11 mouse cellular contexts compared by ENCODE assay signal in the genomic region with DNA sequence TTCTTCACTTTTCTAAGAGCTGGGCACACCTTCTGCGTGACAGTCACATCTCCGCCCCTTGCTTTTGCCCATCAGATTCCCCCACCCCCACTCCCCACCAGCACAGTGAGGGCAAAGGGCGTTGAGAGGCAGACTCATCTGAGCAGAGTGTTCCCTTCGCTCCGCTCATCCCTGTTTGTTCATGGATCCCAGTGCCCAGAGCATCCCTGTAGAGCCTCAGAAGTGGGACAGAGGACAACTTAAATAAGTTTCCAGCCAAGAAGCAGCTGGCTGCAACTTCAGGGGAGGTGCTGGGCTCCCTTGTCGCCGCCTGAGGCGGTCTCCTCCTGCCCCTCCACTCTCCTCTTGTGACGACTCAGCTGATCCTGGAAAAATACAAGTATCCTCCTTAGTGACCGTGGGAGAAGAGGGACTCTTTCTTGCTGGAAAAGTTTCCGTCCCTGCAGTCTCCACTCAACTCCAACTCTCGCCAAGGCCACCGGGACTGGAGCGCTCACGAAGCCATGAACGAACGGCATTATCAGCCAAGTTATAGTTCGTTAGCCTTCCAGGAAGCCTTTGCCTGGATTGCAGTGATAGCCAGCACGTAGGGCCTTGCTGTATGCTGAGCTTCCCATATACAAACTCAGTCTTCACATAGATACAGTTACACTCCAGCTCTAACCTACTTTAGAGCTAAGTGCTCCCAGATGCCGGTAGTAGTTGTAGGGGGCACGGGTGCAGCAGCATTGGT.
DNase-seq lines count a peak whose midpoint lies in the region; ATAC-seq and TF ChIP-seq lines count a peak whose summit lies in the region.
"Had no signal": no experiment of that assay in that cellular context is flagged by ENCODE, and none has a peak within 500 bp of the region (broad histone marks: within the 10 kb centered on the region; RNA-seq: fewer than 3 reads in every experiment).

No protein-coding gene starts in this region.

- no peak for TF ChIP-seq POLR2A in testis, adult 2 months (IDR thresholded peaks at IDR 0.05; ENCODE audit: control insufficient read depth, low read depth, low read length)

- TF ChIP-seq CTCF in testis, adult 2 months (IDR thresholded peaks at IDR 0.05; ENCODE audit: control insufficient read depth, insufficient read depth, insufficient replicate concordance, low read depth, low read length) = no peak

- no peaks in the 10 kb centered on the region for H3K27me3 ChIP-seq in testis, adult 2 months (ENCODE audit: control insufficient read depth, insufficient read depth, low read length)
- no peaks in the 10 kb centered on the region for H3K27me3 ChIP-seq in limb, embryonic 11.5 days (ENCODE audit: control insufficient read depth, insufficient read depth, low read length)
- H3K27me3 ChIP-seq in hindbrain, embryonic 11.5 days (ENCODE audit: control insufficient read depth, insufficient read depth, low read length) = no peaks in the 10 kb centered on the region
- H3K27me3 ChIP-seq: neural tube, embryonic 12.5 days had no signal

- DNase-seq in gastrocnemius, adult 18-20 months (ENCODE audit: low spot score) = peak; percentile 27
- no peak for DNase-seq in gastrocnemius, postnatal 10 days
- no peak for DNase-seq in testis, postnatal 10 days (ENCODE audit: low spot score)
- no peak for DNase-seq in limb, embryonic 11.5 days (ENCODE audit: low spot score)
- DNase-seq in cerebellum, postnatal 14 days = no peak
- no peak for DNase-seq in layer of hippocampus, adult 8-10 months (ENCODE audit: low spot score in 2 of 2)
- no peak for DNase-seq in hindbrain, embryonic 11.5 days (ENCODE audit: low spot score)

- H3K9me3 ChIP-seq in limb, embryonic 11.5 days (ENCODE audit: control insufficient read depth, low read length) = no peaks in the 10 kb centered on the region
- no peaks in the 10 kb centered on the region for H3K9me3 ChIP-seq in hindbrain, embryonic 11.5 days (ENCODE audit: control insufficient read depth, low read length)
- H3K9me3 ChIP-seq: midbrain, embryonic 10.5 days; neural tube, embryonic 12.5 days had no signal

- H3K9ac ChIP-seq in limb, embryonic 11.5 days (ENCODE audit: low read length) = no peak overlapping the region
- H3K9ac ChIP-seq in hindbrain, embryonic 11.5 days (ENCODE audit: low read depth, low read length) = no peak overlapping the region
- H3K9ac ChIP-seq: neural tube, embryonic 12.5 days had no signal

- peaks cover 4% of the 10 kb centered on the region for H3K4me1 ChIP-seq in testis, adult 2 months (ENCODE audit: control insufficient read depth, insufficient read depth, low read length)
- peaks cover 33% of the 10 kb centered on the region for H3K4me1 ChIP-seq in limb, embryonic 11.5 days (ENCODE audit: control insufficient read depth, insufficient read depth, low read length)
- H3K4me1 ChIP-seq in hindbrain, embryonic 11.5 days (replicated peaks; ENCODE audit: control insufficient read depth, insufficient read depth, low read length) = no peaks in the 10 kb centered on the region

- no peak overlapping the region for H3K4me3 ChIP-seq in testis, adult 2 months (ENCODE audit: control insufficient read depth, low read depth, low read length)
- H3K4me3 ChIP-seq in limb, embryonic 11.5 days (ENCODE audit: low read depth, low read length) = no peak overlapping the region
- H3K4me3 ChIP-seq in hindbrain, embryonic 11.5 days (ENCODE audit: low read depth, low read length) = no peak overlapping the region
- H3K4me3 ChIP-seq: midbrain, embryonic 10.5 days; neural tube, embryonic 12.5 days had no signal

- peak overlapping the region; percentile 77 for H3K27ac ChIP-seq in testis, adult 2 months (ENCODE audit: control insufficient read depth, insufficient read depth, low read depth, low read length)
- peak overlapping the region; percentile 48 for H3K27ac ChIP-seq in limb, embryonic 11.5 days (replicated peaks; ENCODE audit: low read depth, low read length)
- H3K27ac ChIP-seq in hindbrain, embryonic 11.5 days (ENCODE audit: low read depth, low read length) = no peak overlapping the region
- H3K27ac ChIP-seq: midbrain, embryonic 10.5 days; neural tube, embryonic 12.5 days had no signal

- H3K4me2 ChIP-seq in limb, embryonic 11.5 days (ENCODE audit: low read depth, severe bottlenecking) = no peak overlapping the region
- no peak overlapping the region for H3K4me2 ChIP-seq in hindbrain, embryonic 11.5 days (replicated peaks; ENCODE audit: low read depth, low read length)
- H3K4me2 ChIP-seq: neural tube, embryonic 12.5 days had no signal

- H3K36me3 ChIP-seq in testis, adult 2 months (ENCODE audit: control insufficient read depth, insufficient read depth, low read length) = no peaks in the 10 kb centered on the region
- no peaks in the 10 kb centered on the region for H3K36me3 ChIP-seq in limb, embryonic 11.5 days (ENCODE audit: control insufficient read depth, insufficient read depth, low read length)
- no peaks in the 10 kb centered on the region for H3K36me3 ChIP-seq in hindbrain, embryonic 11.5 days (ENCODE audit: control insufficient read depth, insufficient read depth, low read length)
- H3K36me3 ChIP-seq: neural tube, embryonic 12.5 days had no signal

- no peak for ATAC-seq in limb, embryonic 11.5 days (ENCODE audit: insufficient number of reproducible peaks, low FRiP score, low TSS enrichment, low read depth)
- no peak for ATAC-seq in hindbrain, embryonic 11.5 days (ENCODE audit: low FRiP score)
- ATAC-seq: hindbrain, embryonic 16.5 days had no signal

- 60% methylated on average over 21 of the region's 21 CpGs for WGBS in limb, embryonic 11.5 days
- WGBS in hindbrain, embryonic 11.5 days = 69% methylated on average over 21 of the region's 21 CpGs
